Mouse (Mus musculus) midbrain, postnatal 0 days (tissue): ENCODE measurements around the gene Fancf. TPM values are rescaled to one million over a fixed set of nuclear protein-coding genes. Genes with fewer than 3 reads are reported as not detected.
A peak's percentile ranks its signal among the peaks of the same experiment; 100 is the strongest.

ENCODE experiments used
- ATAC-seq: fragments of 200-750 bp; cut with Nextera tagmentation; 2 replicates; pipeline ENCODE4 v1.8.0; 2017; ENCODE audit warnings: moderate number of reproducible peaks, mild to moderate bottlenecking, moderate TSS enrichment, moderate library complexity; ENCODE audit not compliant: low FRiP score
- DNase-seq: peaks from one replicate; pipeline ENCODE4 v3.0.0-alpha.2; 2015; ENCODE audit warnings: low spot score
- H3K27ac ChIP-seq: fragments of 300-500 bp; sonication (generic); 2 replicates; pipeline ENCODE4 v1.5.1; 2014; ENCODE audit warnings: low read depth, mild to moderate bottlenecking, low read length, mixed read lengths
- H3K27me3 ChIP-seq: fragments of 300-500 bp; sonication (generic); 2 replicates; pipeline ENCODE4 v1.6.1; 2014; ENCODE audit warnings: low read length, control low read depth, mixed read lengths; ENCODE audit not compliant: insufficient read depth
- H3K36me3 ChIP-seq: fragments of 300-500 bp; sonication (generic); 2 replicates; pipeline ENCODE4 v1.6.1; 2014; ENCODE audit warnings: low read length, control low read depth, mixed read lengths; ENCODE audit not compliant: insufficient read depth
- H3K4me1 ChIP-seq: fragments of 300-500 bp; sonication (generic); 2 replicates; pipeline ENCODE4 v1.6.1; 2014; ENCODE audit warnings: mild to moderate bottlenecking, control low read depth, antibody characterized with exemption, low read length, mixed read lengths; ENCODE audit not compliant: insufficient read depth
- H3K4me2 ChIP-seq: fragments of 300-500 bp; sonication (generic); 2 replicates; pipeline ENCODE4 v1.6.1; 2014; ENCODE audit warnings: low read depth, mild to moderate bottlenecking, low read length, mixed read lengths; ENCODE audit not compliant: poor library complexity, severe bottlenecking
- H3K4me3 ChIP-seq: fragments of 300-500 bp; sonication (generic); 2 replicates; pipeline ENCODE4 v1.5.1; 2014; ENCODE audit warnings: low read depth, mild to moderate bottlenecking, low read length, moderate library complexity
- H3K9ac ChIP-seq: fragments of 300-500 bp; sonication (generic); replicated peaks from 2 replicates; pipeline ENCODE4 v1.6.1; 2014; ENCODE audit warnings: mild to moderate bottlenecking, low read length, moderate library complexity, mixed read lengths; ENCODE audit not compliant: poor library complexity, severe bottlenecking
- H3K9me3 ChIP-seq: fragments of 300-500 bp; sonication (generic); 2 replicates; pipeline ENCODE4 v1.6.1; 2016; ENCODE audit warnings: low read length, control low read depth
- CTCF ChIP-seq: IDR thresholded peaks from 2 replicates; pipeline ENCODE4 v1.5.1; 2016; ENCODE audit warnings: antibody characterized with exemption, mild to moderate bottlenecking
- WGBS: fragments of 180-500 bp; shearing (Covaris S2); extraction: QIAGEN DNeasy Blood & Tissue Kit; methylation state at CpG from one replicate; pipeline ENCODE4 v1.1.7; 2014; 5-methylcytosine and 5-hydroxymethylcytosine counted together
- polyA plus RNA-seq: library from polyadenylated mRNA; unstranded; fragments of >200 nt; fragmentation: Nextera tagmentation; extraction: Ambion mirVana; gene quantifications from 2 replicates; pipeline ENCODE4 v1.2.1, GENCODE M21; 2015
- total RNA-seq: library from RNA; depleted of rRNA; stranded (reverse); fragments of >200 nt; gene quantifications from 2 replicates; pipeline ENCODE4 v1.2.3, GENCODE M21; 2014

Fancf gene
- total and polyA plus RNA-seq, 2 experiments from 2014 or later = 7.0 to 10.6 TPM

DNA sequence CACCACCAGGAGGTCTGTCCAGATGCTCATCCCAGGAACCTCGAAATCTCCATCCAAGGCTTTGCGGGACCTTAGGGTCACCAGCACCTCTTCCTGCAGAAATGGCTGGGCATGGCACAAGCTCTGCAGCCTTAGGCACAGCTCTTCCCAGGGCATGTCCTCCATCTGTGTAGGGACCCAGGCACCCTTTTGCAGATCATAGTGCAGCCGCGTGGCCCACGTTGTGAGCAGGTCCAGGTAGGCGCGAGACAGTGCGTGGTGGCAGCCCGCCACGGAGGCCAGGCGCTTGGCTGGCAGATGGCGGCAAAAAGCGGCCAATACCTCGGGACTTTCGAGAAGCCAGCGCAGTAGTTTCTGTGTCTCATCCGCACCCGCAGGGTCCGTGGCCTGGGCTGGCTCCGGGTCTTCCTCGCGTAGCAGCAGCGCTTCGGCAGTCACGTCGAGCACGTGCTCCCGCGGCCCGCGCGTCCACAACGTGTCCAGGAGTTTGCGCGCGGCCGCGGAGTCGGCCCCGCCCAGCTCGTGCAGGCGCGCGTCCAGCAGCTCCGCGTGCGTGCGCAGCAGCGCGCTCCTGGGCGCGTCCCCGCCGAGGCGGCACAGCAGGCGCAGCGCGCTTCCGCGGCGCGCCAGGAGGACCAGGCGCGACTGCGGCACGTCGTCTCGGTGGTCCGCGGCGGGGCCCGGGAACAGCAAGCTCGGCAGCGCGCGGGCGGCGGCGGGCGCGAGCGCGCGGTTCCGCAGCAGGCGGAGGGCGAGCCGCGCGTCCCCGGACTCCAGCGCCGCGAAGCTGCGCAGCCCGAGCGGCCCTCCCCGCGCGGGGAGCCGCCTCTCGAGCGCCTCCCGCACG is 594 bp downstream of the Fancf start, which contains the start of gene Gas2:
TSS of gene Gas2 (plus strand) at position 766 of the 847 bp plus-strand sequence.
- peak within 1 kb of the TSS; percentile 75 for H3K4me3 ChIP-seq
- H3K4me1 ChIP-seq = no peaks in the 10 kb centered on the region; the same call in 1 of the 2 replicates
- 11% methylated on average over 64 of the region's 105 CpGs for WGBS
- H3K27me3 ChIP-seq = no peaks in the 10 kb centered on the region
- H3K4me2 ChIP-seq = peak within 1 kb of the TSS; percentile 66
- no peaks in the 10 kb centered on the region for H3K9me3 ChIP-seq
- H3K9ac ChIP-seq = peak within 1 kb of the TSS; percentile 79
- H3K27ac ChIP-seq = peak within 1 kb of the TSS; percentile 98
- no peaks in the 10 kb centered on the region for H3K36me3 ChIP-seq
- TF ChIP-seq CTCF = no peak
- peak; percentile 90 for ATAC-seq
- peak; percentile 93 for DNase-seq

DNA sequence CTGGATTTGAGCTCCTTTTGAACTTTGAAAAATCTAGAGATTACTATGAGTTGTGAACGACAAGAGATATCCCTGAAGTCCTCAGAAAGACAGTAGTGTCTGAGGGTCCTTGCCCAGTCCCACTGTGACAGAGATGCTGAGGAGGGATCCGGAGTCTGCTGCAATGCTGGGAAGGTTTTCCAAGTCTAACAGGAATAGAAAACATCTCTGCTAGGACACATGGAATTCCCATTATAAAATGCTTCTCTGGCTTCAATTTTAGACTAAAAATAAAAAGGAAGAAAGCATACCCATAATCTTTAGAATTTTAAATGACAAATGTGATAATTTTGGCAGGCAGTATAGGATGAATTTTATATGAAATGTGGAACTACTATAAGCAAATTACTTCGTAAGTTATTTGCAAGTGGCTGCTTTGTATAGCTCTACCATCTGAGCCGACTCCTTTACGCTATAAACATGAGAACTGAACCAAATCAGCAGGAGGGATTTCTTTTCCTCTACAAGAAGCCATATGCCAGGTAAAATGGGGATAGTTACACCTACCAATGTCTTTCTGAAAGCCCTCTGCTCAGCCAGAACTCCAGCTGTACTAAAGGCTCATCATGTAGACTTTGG is 10.1 kb downstream of the Fancf start:
- Histone ChIP-seq H3K36me3 (no peaks in the 10 kb centered on the region), H3K4me3 (no peak overlapping the region), H3K9me3 (no peaks in the 10 kb centered on the region), H3K27ac (no peak overlapping the region), H3K27me3 (no peaks in the 10 kb centered on the region), H3K4me1 (no peaks in the 10 kb centered on the region), H3K4me2 (no peak overlapping the region), H3K9ac (no peak overlapping the region)
- no peak for TF ChIP-seq CTCF
- 95% methylated on average over 5 of the region's 5 CpGs for WGBS
- no peak for ATAC-seq
- no peak for DNase-seq

DNA sequence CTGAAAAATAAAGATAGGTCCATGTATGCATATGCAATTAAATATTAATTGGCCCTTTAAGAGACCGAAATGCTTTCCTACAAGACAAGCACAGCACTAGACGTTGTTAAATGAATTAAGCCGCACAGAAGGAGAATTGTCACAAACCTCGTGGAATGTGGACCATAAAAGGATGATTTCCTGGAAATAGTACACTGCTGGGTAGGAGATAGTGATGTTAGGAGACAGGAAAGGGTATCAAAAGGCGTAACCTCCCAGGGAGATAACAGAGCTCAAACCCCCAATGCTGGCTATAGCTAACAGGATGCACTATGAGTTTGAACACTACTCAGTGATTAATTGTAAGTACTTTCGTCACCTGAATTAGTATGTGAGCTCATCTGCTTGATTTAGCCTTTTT is 11.2 kb downstream of the Fancf start:
- H3K9me3 ChIP-seq = no peaks in the 10 kb centered on the region
- DNase-seq (no peak), ATAC-seq (no peak)
- no peak overlapping the region for H3K9ac ChIP-seq
- WGBS = 81% methylated on average over 6 of the region's 6 CpGs
- no peaks in the 10 kb centered on the region for H3K36me3 ChIP-seq
- no peak overlapping the region for H3K4me3 ChIP-seq
- no peak for TF ChIP-seq CTCF
- H3K27me3 ChIP-seq = no peaks in the 10 kb centered on the region
- H3K4me2 ChIP-seq = no peak overlapping the region
- H3K4me1 ChIP-seq = no peaks in the 10 kb centered on the region
- H3K27ac ChIP-seq = no peak overlapping the region

DNA sequence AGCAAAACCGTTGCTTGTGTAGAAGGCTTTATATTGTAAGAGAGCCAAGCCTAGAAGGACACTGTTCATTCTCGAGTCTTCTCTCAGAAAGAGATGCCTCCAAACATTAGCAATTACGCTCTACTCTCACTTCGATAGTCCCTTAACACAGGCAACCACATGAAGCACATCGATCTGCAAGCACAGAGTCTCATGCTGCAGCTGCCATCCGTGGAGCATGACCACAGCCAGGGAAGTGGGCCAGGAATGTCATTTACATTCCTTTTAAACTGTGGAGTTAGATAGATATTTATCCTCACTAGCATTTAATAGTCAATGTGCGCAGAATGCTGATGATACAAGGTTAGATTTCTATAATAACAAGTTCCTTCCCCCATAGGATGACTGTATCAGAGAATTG is 21.6 kb downstream of the Fancf start:
- no peaks in the 10 kb centered on the region for H3K27me3 ChIP-seq
- no peak for TF ChIP-seq CTCF
- no peak overlapping the region for H3K4me2 ChIP-seq
- DNase-seq (no peak), ATAC-seq (no peak)
- H3K9ac ChIP-seq = no peak overlapping the region
- H3K4me1 ChIP-seq = no peaks in the 10 kb centered on the region
- no peak overlapping the region for H3K4me3 ChIP-seq
- WGBS = 63% methylated on average over 7 of the region's 7 CpGs
- no peaks in the 10 kb centered on the region for H3K36me3 ChIP-seq
- H3K27ac ChIP-seq = peak overlapping the region; percentile 43; the same call in 1 of the 2 replicates
- H3K9me3 ChIP-seq = 0 out of 2 replicates have a peak, but pooled peaks cover 6% of the 10 kb centered on the region

DNA sequence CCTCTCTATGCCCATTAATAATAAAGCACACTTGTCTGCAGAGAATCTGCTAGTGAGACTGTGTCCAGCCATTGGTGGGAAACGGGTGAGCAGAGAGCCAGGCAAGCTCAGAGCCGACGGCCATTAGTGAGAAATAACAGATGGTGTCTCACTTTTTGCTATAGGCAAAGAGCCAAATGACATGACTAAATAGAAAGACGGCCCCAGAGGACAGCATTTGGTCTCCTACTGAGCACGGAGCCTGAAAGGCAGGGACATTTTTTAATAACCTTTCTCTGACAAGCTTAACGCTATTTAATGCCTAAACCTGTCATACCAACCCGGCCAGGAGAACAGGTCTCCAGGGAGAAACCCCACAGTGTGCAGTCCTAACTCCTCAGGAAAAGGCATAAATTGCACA is 30.1 kb downstream of the Fancf start:
- 15% methylated on average over 7 of the region's 7 CpGs for WGBS
- H3K9me3 ChIP-seq = no peaks in the 10 kb centered on the region

More for the DNA sequence above, 30.1 kb downstream of the Fancf start:
- H3K36me3 ChIP-seq = no peaks in the 10 kb centered on the region
- H3K27me3 ChIP-seq = no peaks in the 10 kb centered on the region
- H3K4me1 ChIP-seq = peaks cover 4% of the 10 kb centered on the region
- H3K4me2 ChIP-seq = peak overlapping the region; percentile 6; the same call in 1 of the 2 replicates
- ATAC-seq = 0 out of 2 replicates have a peak, but pooled peaks have one; percentile 56
- peak; percentile 78 for DNase-seq
- no peak overlapping the region for H3K9ac ChIP-seq
- no peak overlapping the region for H3K4me3 ChIP-seq
- no peak for TF ChIP-seq CTCF
- peak overlapping the region; percentile 57; the same call in 1 of the 2 replicates for H3K27ac ChIP-seq
